Mouse (Mus musculus): ENCODE results near the gene Elof1.

DNA sequence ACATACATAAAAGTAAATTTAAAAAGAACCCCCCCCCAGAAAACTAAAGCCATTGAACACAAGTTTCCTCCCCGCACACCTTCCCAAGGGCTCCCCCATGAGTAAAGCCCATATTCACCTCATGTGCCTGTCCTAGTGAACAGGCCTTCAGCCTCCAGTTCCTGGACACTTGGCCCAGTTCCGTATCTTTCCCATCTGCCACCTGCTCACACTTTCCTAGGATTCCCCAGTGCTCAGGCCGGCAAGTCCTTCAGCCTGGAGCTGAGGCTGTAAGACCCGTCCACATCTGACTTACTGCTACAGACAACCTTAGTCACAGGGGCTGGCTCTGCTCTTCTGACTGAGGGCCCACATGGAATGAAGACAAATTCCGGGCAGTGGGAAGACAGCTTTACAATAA, 22.8 kb upstream of the Elof1 start:
- no peak for TF ChIP-seq EP300 (IDR thresholded peaks at IDR 0.05; ENCODE audit: low read depth)
- no peak for TF ChIP-seq CTCF (IDR thresholded peaks at IDR 0.05; ENCODE audit: low read depth)
